Mouse (Mus musculus) MEL (cell line): ENCODE results near the gene Rab44.
"Not testable (repeated sequence)": the region's sequence is repeated elsewhere in the genome, so short reads cannot be mapped to it uniquely, and the experiment has no call there.

Source experiments
- CHD1 ChIP-seq: IDR thresholded peaks from 2 replicates; pipeline ENCODE4 v1.6.1; 2012; ENCODE audit warnings: low read depth, mild to moderate bottlenecking, inconsistent platforms, low read length, improper control_type of control experiment
- CTCF ChIP-seq, 3 experiments: IDR thresholded peaks in 2 of 3; conservative IDR thresholded peaks in 1 of 3; 2 replicates each; pipeline ENCODE4 v1.5.1; 2011 to 2012; ENCODE audit warnings: low read length in 3 of 3, low read depth in 2 of 3, mild to moderate bottlenecking in 2 of 3, improper control_type of control experiment in 1 of 3, inconsistent platforms in 1 of 3, mixed read lengths in 1 of 3, moderate library complexity in 1 of 3; ENCODE audit not compliant: control insufficient read depth in 1 of 3, insufficient read depth in 1 of 3, poor library complexity in 1 of 3, severe bottlenecking in 1 of 3
- MAFK ChIP-seq: IDR thresholded peaks from 2 replicates; pipeline ENCODE4 v1.6.1; 2011; ENCODE audit warnings: low read depth, mild to moderate bottlenecking, low read length, improper control_type of control experiment, borderline replicate concordance
- POLR2A ChIP-seq, 2 experiments: IDR thresholded peaks; 2 replicates each; pipeline ENCODE4 v1.6.1; 2011 to 2012; ENCODE audit warnings: low read length in 2 of 2, mild to moderate bottlenecking in 2 of 2, control low read depth in 1 of 2, improper control_type of control experiment in 1 of 2, low read depth in 1 of 2, moderate library complexity in 1 of 2; ENCODE audit not compliant: control insufficient read depth in 1 of 2, insufficient read depth in 1 of 2, poor library complexity in 1 of 2
- SMC3 ChIP-seq: IDR thresholded peaks from 2 replicates; pipeline ENCODE4 v1.6.1; 2011; ENCODE audit warnings: low read depth, low read length, improper control_type of control experiment
- TCF12 ChIP-seq: IDR thresholded peaks from 2 replicates; pipeline ENCODE4 v1.6.1; 2014; ENCODE audit warnings: low read depth, mild to moderate bottlenecking, inconsistent platforms, low read length, improper control_type of control experiment, moderate library complexity

DNA sequence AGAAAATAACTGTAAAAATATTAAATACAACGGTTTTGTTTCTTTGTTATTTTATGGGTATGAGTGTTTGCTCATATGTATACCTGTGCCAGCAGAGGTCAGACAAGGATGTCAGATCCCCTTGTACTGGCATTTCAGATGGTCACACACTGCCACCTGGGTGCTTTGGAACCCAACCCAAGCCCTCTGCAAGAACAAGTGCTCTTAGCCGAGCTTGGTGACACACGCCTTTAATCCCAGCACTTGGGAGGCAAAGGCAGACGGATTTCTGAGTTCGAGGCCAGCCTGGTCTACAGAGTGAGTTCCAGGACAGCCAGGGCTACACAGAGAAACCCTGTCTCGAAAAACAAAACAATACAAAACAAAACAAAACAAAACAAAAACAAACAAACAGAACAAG is 3.6 kb upstream of the Rab44 start:
- not testable (repeated sequence) for TF ChIP-seq SMC3; CTCF (IDR thresholded peaks at IDR 0.05 in 2 of 3, conservative IDR thresholded peaks at IDR 0.05 in 1 of 3; ENCODE audit: control insufficient read depth in 1 of 3, insufficient read depth in 1 of 3, low read depth in 2 of 3, low read length in 3 of 3, poor library complexity in 1 of 3, severe bottlenecking in 1 of 3); TCF12; POLR2A (IDR thresholded peaks at IDR 0.05; ENCODE audit: control insufficient read depth in 1 of 2, insufficient read depth in 1 of 2, low read depth in 1 of 2, low read length in 2 of 2, poor library complexity in 1 of 2); CHD1; MAFK
